Mouse (Mus musculus): Measurements from ENCODE around the gene Tnfsf13b. TPM values are rescaled to one million over a fixed set of nuclear protein-coding genes. Genes with fewer than 3 reads are reported as not detected.

Gene Tnfsf13b
- 1 to 10 TPM; 1.2 to 1.5 TPM for total RNA-seq (2021)
- long read RNA-seq, experiment 1: 0 reads
- long read RNA-seq, experiment 2, partial matches to known transcripts: 0 of 1 reads
- long read RNA-seq, experiment 2, other reads (novel, unspliced or antisense): 1 of 1 reads

- DNase-seq (ENCODE audit: low spot score in 2 of 2): no peak
Measured at GRCm38 (mm10) chr8:10006156-10006985, at the start of gene Tnfsf13b. Tnfsf13b (plus strand) TSS chr8:10006467.

- DNase-seq (ENCODE audit: low spot score in 2 of 2): no peak
Measured at GRCm38 (mm10) chr8:9958338-9958737, 47.9 kb upstream of the Tnfsf13b start.

- DNase-seq (ENCODE audit: low spot score in 2 of 2): no peak
Measured at GRCm38 (mm10) chr8:9959919-9960318, 46.3 kb upstream of the Tnfsf13b start.

GRCm38 (mm10) chr8:9971866-9972265 lies 34.4 kb upstream of the Tnfsf13b start:
- DNase-seq (ENCODE audit: low spot score in 2 of 2): no peak

GRCm38 (mm10) chr8:9975276-9975675 lies 31.0 kb upstream of the Tnfsf13b start:
- DNase-seq (ENCODE audit: low spot score in 2 of 2): no peak

GRCm38 (mm10) chr8:9975898-9976611 lies 30.2 kb upstream of the Tnfsf13b start:
- peak; percentile 97 to 99 for DNase-seq (ENCODE audit: low spot score in 2 of 2)

- DNase-seq (ENCODE audit: low spot score in 2 of 2): peak in 1 of 2 experiments; percentile 11
Measured at GRCm38 (mm10) chr8:9977016-9977415, 29.3 kb upstream of the Tnfsf13b start.

GRCm38 (mm10) chr8:9977573-9978314 lies 28.5 kb upstream of the Tnfsf13b start, which contains the start of the genes Lig4 and Abhd13:
Lig4 (minus strand) TSS chr8:9977686.
Abhd13 (plus strand) TSS chr8:9977707.
- DNase-seq (ENCODE audit: low spot score in 2 of 2): peak; percentile 98 to 99

- DNase-seq (ENCODE audit: low spot score in 2 of 2): no peak
Measured at GRCm38 (mm10) chr8:9978475-9979230, 27.6 kb upstream of the Tnfsf13b start.

- DNase-seq (ENCODE audit: low spot score in 2 of 2): no peak
Measured at GRCm38 (mm10) chr8:9979746-9980145, 26.5 kb upstream of the Tnfsf13b start.

- no peak for DNase-seq (ENCODE audit: low spot score in 2 of 2)
Measured at GRCm38 (mm10) chr8:9980188-9980587, 26.1 kb upstream of the Tnfsf13b start.

GRCm38 (mm10) chr8:10004115-10004514 lies 2.2 kb upstream of the Tnfsf13b start:
- DNase-seq (ENCODE audit: low spot score in 2 of 2): no peak

GRCm38 (mm10) chr8:10006986-10007659 lies 856 bp downstream of the Tnfsf13b start:
- DNase-seq (ENCODE audit: low spot score in 2 of 2): no peak

- DNase-seq (ENCODE audit: low spot score in 2 of 2): no peak
Measured at GRCm38 (mm10) chr8:10007660-10008028, 1.4 kb downstream of the Tnfsf13b start.

GRCm38 (mm10) chr8:10016252-10016651 lies 10.0 kb downstream of the Tnfsf13b start:
- DNase-seq (ENCODE audit: low spot score in 2 of 2): no peak

- DNase-seq (ENCODE audit: low spot score in 2 of 2): no peak
Measured at GRCm38 (mm10) chr8:10017231-10017630, 11.0 kb downstream of the Tnfsf13b start.

- DNase-seq (ENCODE audit: low spot score in 2 of 2): no peak
Measured at GRCm38 (mm10) chr8:10030320-10031060, 24.2 kb downstream of the Tnfsf13b start.

- DNase-seq (ENCODE audit: low spot score in 2 of 2): no peak
Measured at GRCm38 (mm10) chr8:10031177-10031576, 24.9 kb downstream of the Tnfsf13b start.

- DNase-seq (ENCODE audit: low spot score in 2 of 2): no peak
Measured at GRCm38 (mm10) chr8:10040866-10041265, 34.6 kb downstream of the Tnfsf13b start.
